Mouse (Mus musculus): ENCODE data around the gene Znrf4. TPM values are rescaled to one million over a fixed set of nuclear protein-coding genes. Genes with fewer than 3 reads are reported as not detected.

Gene Znrf4
- polyA plus RNA-seq, 1 experiment from 2014 or later = not detected

Other genes starting within 250 kb of the Znrf4 start
- 3.4 and 4.2 TPM in 2 replicates for gene Ticam1, start 235.6 kb downstream of the Znrf4 start, polyA plus RNA-seq (2015; fragmentation: Nextera tagmentation; extraction: Ambion mirVana)
- 35.9 and 37.6 TPM in 2 replicates for gene Plin3, start 219.6 kb downstream of the Znrf4 start, polyA plus RNA-seq (2015; fragmentation: Nextera tagmentation; extraction: Ambion mirVana)
- not detected in 2 replicates for gene Arrdc5, start 212.1 kb downstream of the Znrf4 start, polyA plus RNA-seq (2015; fragmentation: Nextera tagmentation; extraction: Ambion mirVana)
- 86.0 and 89.7 TPM in 2 replicates for gene Uhrf1, start 209.1 kb downstream of the Znrf4 start, polyA plus RNA-seq (2015; fragmentation: Nextera tagmentation; extraction: Ambion mirVana)
- gene Kdm4b, start 186.4 kb downstream of the Znrf4 start, polyA plus RNA-seq (2015; fragmentation: Nextera tagmentation; extraction: Ambion mirVana) = 6.3 and 7.0 TPM in 2 replicates
- gene Ptprs, start 35.9 kb downstream of the Znrf4 start, polyA plus RNA-seq (2015; fragmentation: Nextera tagmentation; extraction: Ambion mirVana) = 3.9 and 5.3 TPM in 2 replicates
- gene Gm20219, start 42.0 kb upstream of the Znrf4 start, polyA plus RNA-seq (2015; fragmentation: Nextera tagmentation; extraction: Ambion mirVana) = 0.12 and 0.24 TPM in 2 replicates
- gene Safb2, start 72.2 kb upstream of the Znrf4 start, polyA plus RNA-seq (2015; fragmentation: Nextera tagmentation; extraction: Ambion mirVana) = 25.8 and 28.8 TPM in 2 replicates
- gene Safb, start 72.4 kb upstream of the Znrf4 start, polyA plus RNA-seq (2015; fragmentation: Nextera tagmentation; extraction: Ambion mirVana) = 38.7 and 38.9 TPM in 2 replicates
- 129 and 149 TPM in 2 replicates for gene 2410015M20Rik, start 97.3 kb upstream of the Znrf4 start, polyA plus RNA-seq (2015; fragmentation: Nextera tagmentation; extraction: Ambion mirVana)
- gene Rpl36, start 101.0 kb upstream of the Znrf4 start, polyA plus RNA-seq (2015; fragmentation: Nextera tagmentation; extraction: Ambion mirVana) = 828 and 951 TPM in 2 replicates
- 35.0 and 36.3 TPM in 2 replicates for gene Lonp1, start 114.5 kb upstream of the Znrf4 start, polyA plus RNA-seq (2015; fragmentation: Nextera tagmentation; extraction: Ambion mirVana)
- 0.21 and 0.33 TPM in 2 replicates for gene Catsperd, start 115.7 kb upstream of the Znrf4 start, polyA plus RNA-seq (2015; fragmentation: Nextera tagmentation; extraction: Ambion mirVana)
- 35.9 and 37.0 TPM in 2 replicates for gene Ranbp3, start 160.9 kb upstream of the Znrf4 start, polyA plus RNA-seq (2015; fragmentation: Nextera tagmentation; extraction: Ambion mirVana)
- gene Ndufa11, start 205.3 kb upstream of the Znrf4 start, polyA plus RNA-seq (2015; fragmentation: Nextera tagmentation; extraction: Ambion mirVana) = 210 and 219 TPM in 2 replicates
- gene Vmac, start 205.6 kb upstream of the Znrf4 start, polyA plus RNA-seq (2015; fragmentation: Nextera tagmentation; extraction: Ambion mirVana) = 2.8 and 4.2 TPM in 2 replicates
- 0.49 and 1.0 TPM in 2 replicates for gene Nrtn, start 245.1 kb upstream of the Znrf4 start, polyA plus RNA-seq (2015; fragmentation: Nextera tagmentation; extraction: Ambion mirVana)

Data from liver, embryonic 16.5 days (tissue).